10 mouse cellular contexts compared by ENCODE assay signal in the genomic region with DNA sequence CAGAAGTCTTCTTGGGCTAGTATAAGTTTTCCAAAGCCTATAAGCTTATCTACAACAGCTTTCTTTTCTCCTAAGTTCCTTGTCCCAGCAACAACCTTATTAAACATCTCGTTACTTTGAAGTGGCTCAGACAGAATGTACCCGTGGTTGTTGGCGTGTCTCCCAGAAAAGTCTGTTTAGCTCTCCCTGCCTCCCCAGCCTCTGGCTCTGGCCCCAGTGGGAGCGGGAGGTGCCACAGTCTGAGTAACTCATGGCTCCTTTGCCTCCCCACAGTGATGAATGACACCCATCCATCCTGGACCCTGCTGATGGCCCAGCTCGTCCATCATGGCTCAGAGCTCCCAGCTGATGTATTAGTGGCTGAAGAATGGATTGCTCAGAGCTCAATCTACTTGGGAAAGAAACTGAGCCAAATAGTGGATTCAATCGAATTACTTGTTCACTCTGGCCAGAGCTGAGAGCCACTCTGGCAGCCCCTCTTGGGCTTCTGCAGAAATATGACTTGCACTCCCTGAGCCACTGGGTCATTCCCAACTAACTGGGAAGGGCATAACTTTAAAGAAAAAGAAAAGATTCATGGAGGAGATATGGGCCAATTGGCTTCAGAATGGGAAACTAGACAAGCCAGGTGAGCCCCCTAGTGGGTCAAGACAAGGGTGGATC.
DNase-seq lines count a peak whose midpoint lies in the region; ATAC-seq and TF ChIP-seq lines count a peak whose summit lies in the region.
"Had no signal": no experiment of that assay in that cellular context is flagged by ENCODE, and none has a peak within 500 bp of the region (broad histone marks: within the 10 kb centered on the region; RNA-seq: fewer than 3 reads in every experiment).

No protein-coding gene starts in this region.

- H3K4me3 ChIP-seq in hindbrain, postnatal 0 days (ENCODE audit: low read length) = no peak overlapping the region
- no peak overlapping the region for H3K4me3 ChIP-seq in hindbrain, embryonic 13.5 days
- H3K4me3 ChIP-seq in lung, postnatal 0 days (ENCODE audit: low read depth, low read length) = no peak overlapping the region
- H3K4me3 ChIP-seq: erythroblast, embryonic 14.5 days had no signal

- no peak for TF ChIP-seq CTCF in hindbrain, postnatal 0 days (IDR thresholded peaks at IDR 0.05; ENCODE audit: low read depth)
- TF ChIP-seq CTCF in lung, postnatal 0 days (IDR thresholded peaks at IDR 0.05) = no peak

- no peaks in the 10 kb centered on the region for H3K4me1 ChIP-seq in hindbrain, postnatal 0 days (ENCODE audit: insufficient read depth, low read length)
- no peaks in the 10 kb centered on the region for H3K4me1 ChIP-seq in hindbrain, embryonic 13.5 days (replicated peaks)
- no peaks in the 10 kb centered on the region; the same call in 1 of the 2 replicates for H3K4me1 ChIP-seq in lung, postnatal 0 days (ENCODE audit: insufficient read depth, low read depth, low read length)

- H3K27me3 ChIP-seq in hindbrain, postnatal 0 days (ENCODE audit: insufficient read depth, low read length) = no peaks in the 10 kb centered on the region
- H3K27me3 ChIP-seq in hindbrain, embryonic 13.5 days = no peaks in the 10 kb centered on the region
- no peaks in the 10 kb centered on the region for H3K27me3 ChIP-seq in lung, postnatal 0 days (replicated peaks; ENCODE audit: insufficient read depth, low read length)
- H3K27me3 ChIP-seq: Patski had no signal

- H3K9me3 ChIP-seq in hindbrain, postnatal 0 days (ENCODE audit: low read length) = no peaks in the 10 kb centered on the region
- no peaks in the 10 kb centered on the region for H3K9me3 ChIP-seq in hindbrain, embryonic 13.5 days
- no peaks in the 10 kb centered on the region for H3K9me3 ChIP-seq in lung, postnatal 0 days (ENCODE audit: low read length)

- no peaks in the 10 kb centered on the region for H3K36me3 ChIP-seq in hindbrain, postnatal 0 days (ENCODE audit: insufficient read depth, low read length)
- no peaks in the 10 kb centered on the region for H3K36me3 ChIP-seq in hindbrain, embryonic 13.5 days
- no peaks in the 10 kb centered on the region for H3K36me3 ChIP-seq in lung, postnatal 0 days (ENCODE audit: insufficient read depth, low read length)

- TF ChIP-seq EP300 in lung, postnatal 0 days (IDR thresholded peaks at IDR 0.05) = no peak

- peak; percentile 63; the same call in 1 of the 2 replicates for ATAC-seq in hindbrain, postnatal 0 days
- no peak for ATAC-seq in hindbrain, embryonic 13.5 days (ENCODE audit: low FRiP score)
- peak; percentile 72 for ATAC-seq in lung, postnatal 0 days
- no peak for ATAC-seq in megakaryocyte, adult 5-6 weeks (ENCODE audit: poor library complexity, severe bottlenecking)
- ATAC-seq in granulocyte monocyte progenitor cell, adult 5-6 weeks (replicated peaks; ENCODE audit: poor library complexity, severe bottlenecking) = no peak
- ATAC-seq: Patski had no signal

- H3K9ac ChIP-seq in hindbrain, postnatal 0 days (replicated peaks; ENCODE audit: low read length) = no peak overlapping the region
- H3K9ac ChIP-seq in hindbrain, embryonic 13.5 days = no peak overlapping the region
- H3K9ac ChIP-seq in lung, postnatal 0 days (replicated peaks; ENCODE audit: low read depth) = no peak overlapping the region

- H3K4me2 ChIP-seq in hindbrain, postnatal 0 days (ENCODE audit: low read depth, low read length) = no peak overlapping the region
- H3K4me2 ChIP-seq in hindbrain, embryonic 13.5 days = no peak overlapping the region
- H3K4me2 ChIP-seq in lung, postnatal 0 days (replicated peaks; ENCODE audit: low read depth, low read length) = no peak overlapping the region

- peak; percentile 83 for DNase-seq in hindbrain, postnatal 0 days (ENCODE audit: low spot score)
- DNase-seq in cerebellum, postnatal 14 days = peak; percentile 41 to 43
- peak; percentile 79 for DNase-seq in layer of hippocampus, adult 11-12 months (ENCODE audit: low spot score)
- peak; percentile 73 for DNase-seq in lung, postnatal 0 days (ENCODE audit: low spot score)
- DNase-seq in thymus, postnatal 0 days (ENCODE audit: low spot score) = no peak

- 35% methylated on average over 6 of the region's 6 CpGs for WGBS in hindbrain, postnatal 0 days
- WGBS in hindbrain, embryonic 13.5 days = 67% methylated on average over 6 of the region's 6 CpGs
- 22% methylated on average over 6 of the region's 6 CpGs for WGBS in lung, postnatal 0 days

- H3K27ac ChIP-seq in hindbrain, postnatal 0 days = no peak overlapping the region
- H3K27ac ChIP-seq in hindbrain, embryonic 13.5 days = no peak overlapping the region
- H3K27ac ChIP-seq in lung, postnatal 0 days (ENCODE audit: low read length) = no peak overlapping the region

Comparison
In these comparisons a context has a peak if more than half of its experiments do, and no peak if none do; other contexts are left out.
1. ATAC-seq: peak in hindbrain, postnatal 0 days (single experiment) and lung, postnatal 0 days (single experiment); none in hindbrain, embryonic 13.5 days (single experiment), megakaryocyte, adult 5-6 weeks (single experiment) and granulocyte monocyte progenitor cell, adult 5-6 weeks (single experiment).